Mouse (Mus musculus): Measurements from ENCODE around the gene Mgrn1. TPM values are rescaled to one million over a fixed set of nuclear protein-coding genes. Genes with fewer than 3 reads are reported as not detected.

Mgrn1 gene
- total RNA-seq, 2 experiments from 2014 or later = 198 to 203 TPM

GRCm38 (mm10) chr16:4932429-4932828 is 46.4 kb downstream of the Mgrn1 start:
- no peak for DNase-seq (ENCODE audit: low spot score in 2 of 2)
- intact Hi-C loops (cut with DNase I) = no loop called here

GRCm38 (mm10) chr16:4935430-4935829 is 49.4 kb downstream of the Mgrn1 start:
- intact Hi-C loops (cut with DNase I) = no loop called here
- no peak for DNase-seq (ENCODE audit: low spot score in 2 of 2)

- no peak for DNase-seq (ENCODE audit: low spot score in 2 of 2)
- intact Hi-C loops (cut with DNase I) = no loop called here
Observed at GRCm38 (mm10) chr16:4935931-4936703, 50.1 kb downstream of the Mgrn1 start.

GRCm38 (mm10) chr16:4937351-4938190 is 51.5 kb downstream of the Mgrn1 start:
- DNase-seq (ENCODE audit: low spot score in 2 of 2) = peak in 1 of 2 experiments; percentile 39
- intact Hi-C loops (cut with DNase I) = no loop called here

GRCm38 (mm10) chr16:4938461-4938860 is 52.4 kb downstream of the Mgrn1 start, which contains the start of gene Nudt16l1:
TSS of gene Nudt16l1 (plus strand) at chr16:4938761.
- no peak for DNase-seq (ENCODE audit: low spot score in 2 of 2)
- intact Hi-C loops (cut with DNase I) = no loop called here

- intact Hi-C loops (cut with DNase I) = no loop called here
- DNase-seq (ENCODE audit: low spot score in 2 of 2) = peak; percentile 96 to 97
Observed at GRCm38 (mm10) chr16:4938989-4939388, 52.9 kb downstream of the Mgrn1 start.

- peak; percentile 47 to 54 for DNase-seq (ENCODE audit: low spot score in 2 of 2)
- intact Hi-C loops (cut with DNase I) = no loop called here
Observed at GRCm38 (mm10) chr16:4939412-4939811, 53.4 kb downstream of the Mgrn1 start.

- DNase-seq (ENCODE audit: low spot score in 2 of 2) = no peak
- intact Hi-C loops (cut with DNase I) = no loop called here
Observed at GRCm38 (mm10) chr16:4940311-4940850, 54.3 kb downstream of the Mgrn1 start.

- intact Hi-C loops (cut with DNase I) = no loop called here
- DNase-seq (ENCODE audit: low spot score in 2 of 2) = no peak
Observed at GRCm38 (mm10) chr16:4941016-4941415, 55.0 kb downstream of the Mgrn1 start.

- intact Hi-C loops (cut with DNase I) = no loop called here
- no peak for DNase-seq (ENCODE audit: low spot score in 2 of 2)
Observed at GRCm38 (mm10) chr16:4942868-4943267, 56.8 kb downstream of the Mgrn1 start.

- intact Hi-C loops (cut with DNase I) = no loop called here
- DNase-seq (ENCODE audit: low spot score in 2 of 2) = no peak
Observed at GRCm38 (mm10) chr16:4943431-4943830, 57.4 kb downstream of the Mgrn1 start.

GRCm38 (mm10) chr16:4945415-4945814 is 59.4 kb downstream of the Mgrn1 start:
- intact Hi-C loops (cut with DNase I) = no loop called here
- DNase-seq (ENCODE audit: low spot score in 2 of 2) = no peak

GRCm38 (mm10) chr16:4946155-4946554 is 60.1 kb downstream of the Mgrn1 start:
- intact Hi-C loops (cut with DNase I) = no loop called here
- no peak for DNase-seq (ENCODE audit: low spot score in 2 of 2)

GRCm38 (mm10) chr16:4947378-4947777 is 61.3 kb downstream of the Mgrn1 start:
- DNase-seq (ENCODE audit: low spot score in 2 of 2) = no peak
- intact Hi-C loops (cut with DNase I) = no loop called here

- no peak for DNase-seq (ENCODE audit: low spot score in 2 of 2)
- intact Hi-C loops (cut with DNase I) = no loop called here
Observed at GRCm38 (mm10) chr16:4956609-4957008, 70.6 kb downstream of the Mgrn1 start.

- no peak for DNase-seq (ENCODE audit: low spot score in 2 of 2)
- intact Hi-C loops (cut with DNase I) = no loop called here
Observed at GRCm38 (mm10) chr16:4957446-4957845, 71.4 kb downstream of the Mgrn1 start.

- intact Hi-C loops (cut with DNase I) = loop anchor here (5.0 kb wide), 1 partner anchor 52 kb away; the partner anchor contains the start of gene Rogdi
- no peak for DNase-seq (ENCODE audit: low spot score in 2 of 2)
Observed at GRCm38 (mm10) chr16:4960260-4960659, 74.2 kb downstream of the Mgrn1 start.

- no peak for DNase-seq (ENCODE audit: low spot score in 2 of 2)
- intact Hi-C loops (cut with DNase I) = loop anchor here (5.0 kb wide), 1 partner anchor 49 kb away; the partner anchor contains the start of gene Rogdi
Observed at GRCm38 (mm10) chr16:4963346-4963745, 77.3 kb downstream of the Mgrn1 start.

- intact Hi-C loops (cut with DNase I) = loop anchor here (5.0 kb wide), 1 partner anchor 48 kb away; the partner anchor contains the start of gene Rogdi
- peak; percentile 99 for DNase-seq (ENCODE audit: low spot score in 2 of 2)
Observed at GRCm38 (mm10) chr16:4963797-4964709, 78.0 kb downstream of the Mgrn1 start, which contains the start of gene Anks3. TSS of gene Anks3 (minus strand) at chr16:4964205.

All from left cerebral cortex, postnatal 14 days (tissue).